Mouse (Mus musculus) G1E (cell line): ENCODE measurements around the gene Kpna2.
A peak's percentile ranks its signal among the peaks of the same experiment; 100 is the strongest.

Experiments used
- CTCF ChIP-seq: IDR thresholded peaks from 2 replicates; pipeline ENCODE4 v1.5.1; 2012; ENCODE audit warnings: low read depth, low read length, inconsistent platforms, mixed read lengths
- TAL1 ChIP-seq: conservative IDR thresholded peaks from 2 replicates; pipeline ENCODE4 v1.6.1; 2012; ENCODE audit warnings: low read depth, low read length, inconsistent platforms, mixed read lengths

GRCm38 (mm10) chr11:107044321-107044720 is 45.0 kb upstream of the Kpna2 start:
- TF ChIP-seq CTCF (peak; percentile 87), TAL1 (no peak)
